Comparison of ENCODE assay signal across 15 mouse cellular contexts in the genomic region with DNA sequence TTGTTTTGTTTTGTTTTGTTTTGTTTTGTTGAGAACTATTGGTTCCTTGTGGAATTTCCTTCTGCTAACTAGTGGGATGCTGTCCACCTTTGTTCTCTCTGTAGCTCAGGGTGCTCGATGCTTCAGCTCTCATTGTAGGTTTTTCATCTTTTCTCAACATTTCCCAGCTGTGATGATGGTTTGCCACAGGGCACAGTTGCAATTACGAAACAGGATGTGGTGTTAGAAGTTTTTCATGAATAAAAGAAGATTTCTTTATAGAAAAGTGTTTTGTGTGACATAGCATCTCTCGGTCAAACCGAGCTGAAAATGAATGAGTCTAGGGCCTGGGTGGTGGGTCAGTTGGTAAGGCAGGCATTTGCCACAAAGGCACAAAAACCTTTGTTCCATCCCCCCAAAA.
"Had no signal": no experiment of that assay in that cellular context is flagged by ENCODE, and none has a peak within 500 bp of the region (broad histone marks: within the 10 kb centered on the region; RNA-seq: fewer than 3 reads in every experiment).

No protein-coding gene starts in this region.

- H3K9ac ChIP-seq: liver, embryonic 13.5 days; midbrain, embryonic 12.5 days; neural tube, embryonic 13.5 days had no signal

- H3K9me3 ChIP-seq: liver, embryonic 13.5 days; midbrain, embryonic 12.5 days; neural tube, embryonic 13.5 days had no signal

- H3K36me3 ChIP-seq: liver, embryonic 13.5 days; midbrain, embryonic 12.5 days; neural tube, embryonic 13.5 days had no signal

- H3K27me3 ChIP-seq: liver, embryonic 13.5 days; midbrain, embryonic 12.5 days; neural tube, embryonic 13.5 days had no signal

- H3K4me3 ChIP-seq: layer of hippocampus, adult 2 months; liver, embryonic 13.5 days; midbrain, embryonic 12.5 days; myocyte; neural tube, embryonic 13.5 days had no signal

- H3K27ac ChIP-seq: kidney, postnatal 0 days; layer of hippocampus, adult 2 months; liver, embryonic 13.5 days; midbrain, embryonic 12.5 days; neural tube, embryonic 13.5 days had no signal

- DNase-seq: kidney, adult 2 months; kidney, postnatal 25 days; layer of hippocampus, adult 9-11 months; liver, embryonic 13.5 days; lung, adult 2 months; lung, postnatal 14 days; lung, postnatal 4 days; thymus, postnatal 14 days had no signal

- H3K4me2 ChIP-seq: liver, embryonic 13.5 days; midbrain, embryonic 12.5 days; neural tube, embryonic 13.5 days had no signal

- H3K4me1 ChIP-seq: liver, embryonic 13.5 days; midbrain, embryonic 12.5 days; neural tube, embryonic 13.5 days had no signal

- ATAC-seq: intestine, postnatal 0 days; midbrain, embryonic 16.5 days had no signal
